Mouse (Mus musculus): ENCODE measurements around the gene Xxylt1. TPM values are rescaled to one million over a fixed set of nuclear protein-coding genes. Genes with fewer than 3 reads are reported as not detected.

Xxylt1 gene
- total and polyA plus RNA-seq, 3 experiments: 10.5 to 13.5 (median 11.5) TPM

GRCm38 (mm10) chr16:31029739-31030485 is 51.3 kb downstream of the Xxylt1 start:
- no peak for DNase-seq
- WGBS: 41% methylated on average over 11 of the region's 11 CpGs
- Histone ChIP-seq H3K9ac (ENCODE audit: low read depth, low read length) (no peak overlapping the region), H3K27me3 (ENCODE audit: control insufficient read depth, insufficient read depth, low read length) (no peaks in the 10 kb centered on the region), H3K4me3 (no peak overlapping the region), H3K36me3 (ENCODE audit: control insufficient read depth, insufficient read depth, low read length) (peaks cover 2% of the 10 kb centered on the region; the same call in 1 of the 2 replicates), H3K79me2 (replicated peaks; ENCODE audit: control insufficient read depth, insufficient read depth, low read length) (no peaks in the 10 kb centered on the region), H3K4me1 (ENCODE audit: control insufficient read depth, insufficient read depth, low read length) (peaks cover 27% of the 10 kb centered on the region), H3K27ac (peak overlapping the region; percentile 70)
- intact Hi-C loops (cut with DNase I): loop anchor here (2.0 kb wide), 1 partner anchor 37 kb away; no protein-coding TSS in a partner anchor
- TF ChIP-seq CTCF (IDR thresholded peaks at IDR 0.05) (no peak), EP300 (IDR thresholded peaks at IDR 0.05; ENCODE audit: insufficient read depth, low read depth, low read length) (no peak), POLR2A (IDR thresholded peaks at IDR 0.05; ENCODE audit: insufficient read depth, low read depth, low read length) (no peak)

- H3K9ac ChIP-seq (ENCODE audit: low read depth, low read length): no peak overlapping the region
Observed at GRCm38 (mm10) chr16:31027675-31028074, 53.6 kb downstream of the Xxylt1 start.

GRCm38 (mm10) chr16:31025516-31025915 is 55.7 kb downstream of the Xxylt1 start:
- no peaks in the 10 kb centered on the region for H3K27me3 ChIP-seq (ENCODE audit: control insufficient read depth, insufficient read depth, low read length)
- peaks cover 2% of the 10 kb centered on the region; the same call in 1 of the 2 replicates for H3K36me3 ChIP-seq (ENCODE audit: control insufficient read depth, insufficient read depth, low read length)
- H3K4me3 ChIP-seq: no peak overlapping the region
- WGBS: 94% methylated on average over 7 of the region's 7 CpGs
- peak overlapping the region; percentile 40; the same call in 1 of the 2 replicates for H3K27ac ChIP-seq
- intact Hi-C loops (cut with DNase I): no loop called here
- no peak for DNase-seq
- TF ChIP-seq CTCF (IDR thresholded peaks at IDR 0.05) (no peak), POLR2A (IDR thresholded peaks at IDR 0.05; ENCODE audit: insufficient read depth, low read depth, low read length) (no peak)
- no peaks in the 10 kb centered on the region for H3K79me2 ChIP-seq (replicated peaks; ENCODE audit: control insufficient read depth, insufficient read depth, low read length)
- H3K4me1 ChIP-seq (ENCODE audit: control insufficient read depth, insufficient read depth, low read length): peaks cover 42% of the 10 kb centered on the region
- no peak overlapping the region for H3K9ac ChIP-seq (ENCODE audit: low read depth, low read length)

More at GRCm38 (mm10) chr16:31027675-31028074, 53.6 kb downstream of the Xxylt1 start:
- Histone ChIP-seq H3K79me2 (replicated peaks; ENCODE audit: control insufficient read depth, insufficient read depth, low read length) (no peaks in the 10 kb centered on the region), H3K27me3 (ENCODE audit: control insufficient read depth, insufficient read depth, low read length) (no peaks in the 10 kb centered on the region), H3K4me1 (ENCODE audit: control insufficient read depth, insufficient read depth, low read length) (peaks cover 28% of the 10 kb centered on the region), H3K36me3 (ENCODE audit: control insufficient read depth, insufficient read depth, low read length) (peaks cover 2% of the 10 kb centered on the region; the same call in 1 of the 2 replicates), H3K4me3 (no peak overlapping the region), H3K27ac (peak overlapping the region; percentile 62)
- TF ChIP-seq EP300 (IDR thresholded peaks at IDR 0.05; ENCODE audit: insufficient read depth, low read depth, low read length) (peak; percentile 79; the same call in 1 of the 2 replicates), CTCF (IDR thresholded peaks at IDR 0.05) (peak; percentile 26), POLR2A (IDR thresholded peaks at IDR 0.05; ENCODE audit: insufficient read depth, low read depth, low read length) (no peak)
- no peak for DNase-seq
- intact Hi-C loops (cut with DNase I): loop anchor here (2.0 kb wide), 1 partner anchor 39 kb away; no protein-coding TSS in a partner anchor

- Histone ChIP-seq H3K27me3 (ENCODE audit: control insufficient read depth, insufficient read depth, low read length) (no peaks in the 10 kb centered on the region), H3K4me1 (ENCODE audit: control insufficient read depth, insufficient read depth, low read length) (peaks cover 39% of the 10 kb centered on the region), H3K36me3 (ENCODE audit: control insufficient read depth, insufficient read depth, low read length) (peaks cover 2% of the 10 kb centered on the region; the same call in 1 of the 2 replicates), H3K9ac (ENCODE audit: low read depth, low read length) (no peak overlapping the region), H3K79me2 (replicated peaks; ENCODE audit: control insufficient read depth, insufficient read depth, low read length) (no peaks in the 10 kb centered on the region), H3K27ac (peak overlapping the region; percentile 40), H3K4me3 (no peak overlapping the region)
- WGBS: 40% methylated on average over 4 of the region's 4 CpGs
- no peak for TF ChIP-seq EP300 (IDR thresholded peaks at IDR 0.05; ENCODE audit: insufficient read depth, low read depth, low read length)
- no peak for DNase-seq
- intact Hi-C loops (cut with DNase I): no loop called here
Observed at GRCm38 (mm10) chr16:31024997-31025396, 56.2 kb downstream of the Xxylt1 start.

GRCm38 (mm10) chr16:31024221-31024620 is 57.0 kb downstream of the Xxylt1 start:
- no peaks in the 10 kb centered on the region for H3K79me2 ChIP-seq (replicated peaks; ENCODE audit: control insufficient read depth, insufficient read depth, low read length)
- no peak for DNase-seq
- WGBS: 85% methylated on average over 7 of the region's 7 CpGs
- no peaks in the 10 kb centered on the region for H3K27me3 ChIP-seq (ENCODE audit: control insufficient read depth, insufficient read depth, low read length)
- H3K27ac ChIP-seq: no peak overlapping the region; the same call in 1 of the 2 replicates
- no peak overlapping the region for H3K4me3 ChIP-seq
- intact Hi-C loops (cut with DNase I): no loop called here
- TF ChIP-seq CTCF (IDR thresholded peaks at IDR 0.05): no peak
- TF ChIP-seq POLR2A (IDR thresholded peaks at IDR 0.05; ENCODE audit: insufficient read depth, low read depth, low read length): no peak
- no peak for TF ChIP-seq EP300 (IDR thresholded peaks at IDR 0.05; ENCODE audit: insufficient read depth, low read depth, low read length)
- peaks cover 34% of the 10 kb centered on the region for H3K4me1 ChIP-seq (ENCODE audit: control insufficient read depth, insufficient read depth, low read length)
- no peaks in the 10 kb centered on the region; the same call in 1 of the 2 replicates for H3K36me3 ChIP-seq (ENCODE audit: control insufficient read depth, insufficient read depth, low read length)
- H3K9ac ChIP-seq (ENCODE audit: low read depth, low read length): no peak overlapping the region

- no peaks in the 10 kb centered on the region; the same call in 1 of the 2 replicates for H3K36me3 ChIP-seq (ENCODE audit: control insufficient read depth, insufficient read depth, low read length)
- H3K4me1 ChIP-seq (ENCODE audit: control insufficient read depth, insufficient read depth, low read length): peaks cover 30% of the 10 kb centered on the region
- H3K27ac ChIP-seq: no peak overlapping the region
- H3K9ac ChIP-seq (ENCODE audit: low read depth, low read length): no peak overlapping the region
- 93% methylated on average over 7 of the region's 8 CpGs for WGBS
- TF ChIP-seq CTCF (IDR thresholded peaks at IDR 0.05): no peak
- TF ChIP-seq POLR2A (IDR thresholded peaks at IDR 0.05; ENCODE audit: insufficient read depth, low read depth, low read length): no peak
- TF ChIP-seq EP300 (IDR thresholded peaks at IDR 0.05; ENCODE audit: insufficient read depth, low read depth, low read length): no peak
- no peak for DNase-seq
- H3K27me3 ChIP-seq (ENCODE audit: control insufficient read depth, insufficient read depth, low read length): no peaks in the 10 kb centered on the region
- H3K4me3 ChIP-seq: no peak overlapping the region
- H3K79me2 ChIP-seq (replicated peaks; ENCODE audit: control insufficient read depth, insufficient read depth, low read length): no peaks in the 10 kb centered on the region
- intact Hi-C loops (cut with DNase I): loop anchor here (2.0 kb wide), 1 partner anchor 15 kb away; no protein-coding TSS in a partner anchor
Observed at GRCm38 (mm10) chr16:31023803-31024202, 57.4 kb downstream of the Xxylt1 start.

All from heart, adult 2 months (tissue).